Mouse (Mus musculus) thymus, postnatal 0 days (tissue): ENCODE data around the gene Rfx4. TPM values are rescaled to one million over a fixed set of nuclear protein-coding genes. Genes with fewer than 3 reads are reported as not detected.

Experiments
- DNase-seq: peaks from one replicate; pipeline ENCODE4 v3.0.0-alpha.2; 2015; ENCODE audit warnings: low spot score
- polyA plus RNA-seq: library from polyadenylated mRNA; unstranded; fragments of >200 nt; fragmentation: Nextera tagmentation; extraction: Ambion mirVana; gene quantifications from 2 replicates; pipeline ENCODE4 v1.2.1, GENCODE M21; 2015

Gene Rfx4
- polyA plus RNA-seq, result 0.08 TPM in 1 of 2 replicates, not detected in the other

DNA sequence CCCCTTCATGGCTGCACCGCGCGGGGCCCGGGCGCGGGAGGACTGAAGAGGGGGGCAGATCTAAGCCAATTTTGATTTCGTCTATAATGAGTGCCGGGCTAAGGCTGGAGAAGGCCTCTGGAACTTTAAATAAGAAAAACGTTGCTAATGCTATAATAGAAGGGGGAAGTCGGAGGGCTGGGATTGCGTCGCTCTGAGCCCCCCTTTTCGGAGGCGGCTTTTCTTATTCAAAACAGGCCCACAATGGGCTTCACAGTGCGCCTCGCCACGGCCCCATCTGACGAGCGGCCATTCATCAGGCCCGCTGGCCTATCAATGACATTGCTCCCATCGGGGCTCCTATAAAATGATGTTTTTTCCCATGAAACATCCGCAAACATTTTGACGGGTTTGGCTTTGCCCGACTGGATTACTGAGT lies at the start of gene Rfx4:
Rfx4 (plus strand) TSS at position 277 of the 418 bp plus-strand sequence.
- DNase-seq, result no peak

DNA sequence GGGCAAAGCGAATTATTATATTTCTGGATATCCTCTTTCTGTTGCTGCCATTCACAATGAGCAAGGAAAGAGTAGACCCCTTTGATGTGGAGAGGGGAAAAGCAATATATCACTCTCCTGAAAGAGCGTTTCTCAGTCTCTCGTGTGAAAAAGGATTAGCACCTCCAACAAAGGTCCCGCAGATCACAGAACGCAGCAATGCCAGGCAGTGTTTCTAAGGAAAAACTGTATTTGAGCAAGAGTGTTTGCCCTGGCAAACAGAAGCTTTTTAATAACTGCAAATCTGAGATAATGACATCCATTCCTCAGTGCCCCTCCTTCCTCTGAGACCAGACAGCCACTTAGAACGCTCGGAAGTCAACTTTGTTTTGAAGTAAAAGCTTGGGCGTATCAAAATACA lies 49.3 kb upstream of the Rfx4 start:
- no peak for DNase-seq

DNA sequence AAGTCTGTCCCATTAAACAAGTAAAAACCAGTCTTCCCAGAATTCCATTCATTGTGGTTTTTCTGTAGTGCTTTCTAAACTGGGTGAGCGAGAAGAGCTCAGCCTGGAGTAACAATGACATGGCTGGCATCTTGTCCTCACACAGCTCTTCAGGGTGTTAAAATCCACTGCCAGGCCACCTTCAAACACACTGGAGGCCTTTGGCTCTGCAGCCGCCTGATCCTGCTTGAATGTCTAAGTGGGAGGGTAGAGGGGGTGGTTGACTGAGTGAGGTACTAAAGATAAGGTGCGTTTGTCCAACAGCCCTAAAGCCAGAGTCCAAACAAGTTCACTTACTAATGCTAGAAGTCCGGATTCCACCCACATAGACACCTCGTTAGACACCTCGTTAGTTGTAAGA lies 48.6 kb upstream of the Rfx4 start:
- no peak for DNase-seq

DNA sequence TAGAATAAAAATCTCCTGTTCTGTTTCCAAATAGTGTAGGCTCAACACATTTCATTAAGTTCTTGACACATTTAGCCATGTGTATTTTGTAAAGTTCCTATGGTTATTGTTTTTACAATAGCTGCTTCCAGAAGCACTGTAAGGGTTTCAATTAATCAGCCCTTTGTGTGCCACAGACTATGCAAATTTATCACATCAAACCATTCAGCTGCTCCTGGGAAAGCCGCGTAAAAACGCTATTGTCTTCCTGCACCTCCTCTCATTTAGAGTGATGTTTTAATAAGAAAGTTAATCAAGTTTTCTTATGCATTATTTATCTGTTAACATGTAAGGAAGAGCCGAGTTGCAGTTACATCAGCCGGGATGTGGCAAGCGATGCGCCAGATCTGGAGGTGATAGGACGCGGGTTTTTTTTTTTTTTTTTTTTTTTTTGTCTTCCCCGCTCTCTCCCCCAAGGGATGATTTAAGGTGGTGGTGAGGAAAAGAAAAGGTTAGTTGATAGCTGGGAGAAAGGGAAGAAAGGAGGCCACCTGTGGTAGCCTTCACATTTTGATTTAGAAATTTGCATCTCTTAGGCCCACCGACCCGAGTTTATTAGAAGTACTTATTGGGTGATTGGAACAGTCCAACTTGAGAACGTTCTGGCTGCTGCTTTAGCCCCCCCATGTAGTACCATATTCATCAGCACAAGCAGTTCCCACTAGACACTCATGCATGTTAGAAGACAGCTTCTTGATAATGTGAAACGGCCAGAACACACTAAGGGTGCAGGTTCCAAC lies 47.9 kb upstream of the Rfx4 start:
- no peak for DNase-seq

DNA sequence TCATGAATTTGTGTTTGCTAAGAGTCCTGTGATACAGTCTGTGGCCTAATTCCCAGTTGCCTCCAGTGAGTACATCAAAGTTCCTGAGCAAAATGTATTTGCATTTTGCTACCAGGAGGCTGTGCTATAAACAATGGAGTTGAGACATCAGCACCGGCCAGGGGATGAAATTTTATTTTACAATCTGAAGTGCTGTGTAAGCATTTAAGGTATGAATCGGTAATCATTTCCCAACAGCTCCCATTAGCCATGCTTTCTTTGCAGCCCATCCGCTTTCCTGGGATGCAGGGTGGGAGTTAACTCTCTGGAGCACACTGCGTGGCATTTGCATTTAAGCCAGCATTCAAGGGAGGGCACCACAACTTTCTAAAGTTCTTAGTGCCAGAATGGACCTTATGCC lies 45.7 kb upstream of the Rfx4 start:
- no peak for DNase-seq

DNA sequence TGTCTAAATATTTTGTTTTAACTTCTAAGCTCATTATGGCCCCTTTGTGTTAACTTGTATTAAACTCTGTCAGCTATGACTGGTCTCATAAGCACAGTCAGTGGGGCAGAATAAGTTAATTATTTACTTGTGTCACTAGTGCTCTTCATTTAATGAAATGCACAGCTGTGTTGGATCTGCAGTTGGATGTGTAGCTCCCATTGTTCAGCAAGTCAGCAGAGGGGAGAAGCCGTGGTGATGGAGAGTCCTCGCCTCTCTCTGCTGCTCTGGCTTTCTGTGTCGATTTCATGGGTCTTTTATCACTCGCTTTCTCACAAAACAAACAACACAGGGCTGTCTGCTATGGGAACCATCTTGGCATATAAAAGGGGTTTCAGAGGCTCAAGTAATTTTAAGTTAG lies 45.0 kb upstream of the Rfx4 start:
- DNase-seq, result no peak

DNA sequence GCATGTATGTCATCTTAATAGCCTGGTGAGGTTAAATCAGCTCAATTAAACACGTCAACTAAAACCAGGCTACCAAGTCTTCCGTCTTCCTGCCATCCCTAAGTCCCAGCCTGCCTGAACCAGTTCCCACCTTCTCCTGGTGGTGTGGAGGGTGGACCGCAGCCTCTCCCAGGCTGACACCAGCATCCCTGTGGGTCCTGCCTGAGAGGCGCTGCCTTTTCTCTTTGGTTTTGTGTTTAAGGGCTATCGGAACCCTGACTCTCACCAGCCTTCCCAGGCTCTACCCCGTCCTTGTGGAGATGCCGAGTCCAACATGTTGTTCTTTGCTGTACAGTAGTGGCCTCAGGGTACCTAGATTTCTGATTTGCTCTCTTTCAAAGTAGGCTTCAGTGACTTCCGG lies 44.4 kb upstream of the Rfx4 start:
- DNase-seq, result no peak

DNA sequence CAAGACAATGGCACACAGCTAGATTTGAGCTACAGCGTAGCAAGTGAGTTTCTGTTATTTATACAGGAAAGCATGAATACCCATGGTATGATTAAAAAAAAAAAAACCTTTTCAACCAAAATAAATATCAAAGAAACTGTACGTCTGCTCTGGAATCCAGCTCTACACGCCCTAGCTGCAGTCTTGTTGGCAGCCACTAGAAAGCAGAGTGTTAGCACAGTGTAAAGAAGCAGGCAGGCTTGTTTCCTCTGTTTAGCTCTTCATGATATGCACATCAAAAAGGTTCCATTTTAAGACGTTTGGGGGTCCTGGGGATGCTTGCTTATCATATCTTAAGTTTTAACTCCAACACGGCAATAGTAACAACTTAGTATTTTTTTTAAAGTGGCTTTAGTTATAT lies 43.9 kb upstream of the Rfx4 start:
- DNase-seq, result no peak

DNA sequence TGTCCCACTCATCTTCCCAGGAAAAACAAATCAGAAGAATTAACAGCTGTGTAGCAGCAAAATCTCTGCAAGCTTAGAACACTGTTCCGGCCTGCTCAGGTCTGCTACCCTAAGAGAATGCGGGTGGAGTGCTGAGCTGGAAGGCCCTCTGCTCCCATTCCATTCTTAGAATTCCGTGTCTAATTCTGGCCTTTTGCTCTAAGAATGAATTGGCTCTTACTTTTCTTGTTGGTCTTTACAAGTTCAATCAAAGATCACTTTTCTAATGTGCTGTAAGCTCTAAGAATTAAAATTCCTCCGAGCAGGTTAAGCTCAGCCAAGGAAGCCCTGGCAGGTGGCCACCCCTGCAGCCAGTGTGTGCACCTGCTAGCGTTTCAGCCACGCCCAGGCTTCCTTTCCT lies 43.3 kb upstream of the Rfx4 start:
- no peak for DNase-seq

DNA sequence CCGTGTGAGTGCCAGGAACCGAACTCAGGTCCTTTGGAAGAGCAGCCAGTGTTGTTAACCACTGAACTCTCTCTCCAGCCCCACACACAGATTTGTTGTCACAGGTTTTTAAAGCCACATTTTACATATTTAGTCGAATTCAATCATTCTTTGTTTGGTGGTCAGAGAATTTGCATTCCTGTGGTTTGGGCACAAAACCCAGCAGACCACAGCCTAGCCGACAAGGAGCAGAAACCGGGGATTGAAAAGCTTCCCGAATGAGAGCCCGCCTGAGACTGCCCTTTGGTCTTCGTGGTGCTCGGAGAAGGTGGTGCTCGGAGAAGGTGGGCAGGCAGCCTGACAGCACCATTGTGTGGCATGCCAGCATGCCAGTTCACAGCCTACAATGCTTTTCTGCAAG lies 42.8 kb upstream of the Rfx4 start:
- no peak for DNase-seq

DNA sequence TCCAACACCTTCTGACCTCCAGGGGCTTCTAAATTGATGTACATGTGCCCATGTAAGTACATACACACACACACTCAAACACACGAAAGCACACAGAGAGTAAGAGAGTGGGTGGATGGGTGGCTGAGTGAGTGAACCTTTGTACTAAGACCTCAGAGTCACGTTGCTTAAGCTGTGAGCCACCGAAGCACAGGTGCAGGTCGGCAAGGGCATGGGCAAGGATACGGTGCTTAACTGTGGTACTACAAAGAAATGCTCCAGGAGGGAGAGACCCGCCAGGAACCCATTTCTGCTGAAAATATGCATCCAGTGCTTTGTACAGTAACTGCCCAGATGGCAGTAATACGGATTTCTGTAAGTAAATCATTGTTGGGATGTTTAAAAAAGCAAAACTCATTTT lies 40.2 kb upstream of the Rfx4 start:
- DNase-seq, result no peak

DNA sequence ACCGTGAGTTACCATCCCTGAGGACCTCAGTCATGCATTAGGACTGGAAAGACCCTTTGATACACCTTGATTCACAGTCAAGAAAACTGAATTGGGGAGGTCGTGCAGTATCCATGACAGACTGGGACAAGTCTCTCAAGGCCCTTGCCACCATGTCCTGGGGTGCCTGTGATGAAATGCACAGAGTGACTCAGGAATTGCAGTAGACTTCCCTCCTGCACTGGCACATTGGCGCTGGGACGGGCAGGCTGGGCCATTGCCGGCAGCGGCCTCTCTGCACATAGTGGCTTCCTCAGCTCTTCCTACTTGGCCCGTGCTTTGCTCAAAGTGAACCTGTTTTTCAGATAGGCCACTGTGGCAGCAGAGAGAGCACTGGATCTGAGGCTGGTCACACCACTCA lies 39.3 kb upstream of the Rfx4 start:
- DNase-seq, result no peak

DNA sequence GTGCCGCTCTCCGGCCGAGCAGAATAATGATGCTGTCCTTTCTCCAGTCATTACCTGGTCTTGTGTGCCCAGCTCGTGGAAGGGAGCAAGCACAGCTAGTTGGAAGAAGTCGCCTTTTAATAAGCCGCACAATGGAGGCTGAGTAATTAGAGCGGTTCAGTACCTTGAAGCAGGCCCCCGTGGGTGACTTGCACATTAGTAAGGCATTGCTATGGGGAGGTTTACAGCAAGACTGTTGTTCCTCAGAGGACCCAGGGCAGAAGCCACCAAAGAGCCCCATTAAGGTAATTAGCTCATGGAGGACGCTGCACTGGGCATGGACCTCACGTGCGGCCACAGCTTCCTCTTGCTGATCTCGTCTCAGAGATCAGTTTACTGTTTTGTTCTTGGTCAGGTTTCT lies 33.2 kb upstream of the Rfx4 start:
- no peak for DNase-seq

DNA sequence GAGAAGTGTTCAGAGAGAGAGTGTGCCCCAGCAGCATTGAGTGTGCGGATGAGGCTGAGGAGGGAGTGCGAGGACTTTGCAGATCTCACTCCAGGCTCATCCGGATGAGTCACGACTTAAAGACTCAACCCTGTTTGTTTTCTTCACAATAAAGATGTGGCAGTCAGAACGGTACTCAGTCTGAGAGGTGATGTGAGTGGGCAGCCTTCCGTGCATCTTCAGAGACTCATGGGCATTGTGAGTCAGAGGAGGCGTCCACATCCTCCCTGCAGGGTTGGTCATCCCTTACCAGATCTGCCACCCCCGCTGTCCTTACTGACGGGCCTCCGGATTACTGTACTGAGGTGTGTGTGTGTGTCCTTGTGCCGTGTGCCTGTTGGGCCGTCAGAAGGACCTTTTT lies 28.9 kb upstream of the Rfx4 start:
- no peak for DNase-seq

DNA sequence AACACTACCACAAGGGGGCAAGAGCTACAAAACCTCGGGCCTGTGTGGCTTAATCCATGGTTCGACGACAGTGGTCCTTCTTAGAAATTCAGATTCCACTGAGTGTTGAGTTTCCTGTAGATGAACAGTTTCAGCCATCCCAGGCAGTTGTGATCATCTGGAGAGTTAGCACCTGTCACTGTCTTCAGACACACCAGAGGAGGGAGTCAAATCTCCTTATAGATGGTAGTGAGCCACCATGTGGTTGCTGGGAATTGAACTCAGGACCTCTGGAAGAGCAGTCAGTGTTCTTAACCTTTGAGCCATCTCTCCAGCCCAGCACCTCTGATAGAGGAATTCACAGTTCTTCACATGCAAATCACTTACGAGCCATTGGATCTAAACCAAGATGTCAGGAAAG lies 28.1 kb upstream of the Rfx4 start:
- no peak for DNase-seq

DNA sequence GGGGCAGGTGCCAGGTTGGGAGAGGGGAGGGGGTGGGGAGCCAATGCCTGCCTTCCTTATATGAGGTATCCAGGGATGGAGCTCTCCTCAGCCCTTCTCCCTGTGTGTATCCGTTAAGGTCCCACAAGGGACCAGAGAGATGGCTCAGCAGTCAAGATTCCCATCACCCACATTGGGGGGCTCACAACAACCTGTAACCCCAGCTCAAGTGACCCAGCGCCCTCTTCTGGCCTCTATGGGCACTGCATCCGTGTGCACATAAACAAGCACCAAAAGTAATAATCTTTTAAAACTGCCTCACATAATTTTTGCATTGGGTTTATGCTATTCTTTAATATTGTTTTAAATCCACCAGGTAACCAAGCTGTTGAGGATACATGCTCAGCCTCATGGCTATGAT lies 25.8 kb upstream of the Rfx4 start:
- DNase-seq, result no peak

DNA sequence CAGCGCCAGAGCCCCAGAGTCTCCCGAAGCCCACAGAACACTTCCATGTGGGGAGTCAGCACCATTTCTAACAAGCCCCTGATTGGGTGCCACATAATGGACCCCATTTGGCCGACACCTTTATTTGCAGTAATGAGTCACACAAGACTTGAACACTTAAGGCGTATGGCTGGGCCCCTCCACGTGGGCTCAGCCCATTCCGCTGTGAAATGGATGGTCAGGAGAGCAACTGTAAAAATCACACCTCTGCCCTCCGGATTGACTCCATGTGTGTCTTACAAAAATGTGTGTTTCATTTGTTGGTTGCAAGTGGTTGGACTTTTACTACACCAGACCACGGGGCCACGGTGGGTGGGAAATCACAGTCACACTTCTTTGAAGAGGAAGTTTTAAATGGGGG lies 24.9 kb upstream of the Rfx4 start:
- no peak for DNase-seq

DNA sequence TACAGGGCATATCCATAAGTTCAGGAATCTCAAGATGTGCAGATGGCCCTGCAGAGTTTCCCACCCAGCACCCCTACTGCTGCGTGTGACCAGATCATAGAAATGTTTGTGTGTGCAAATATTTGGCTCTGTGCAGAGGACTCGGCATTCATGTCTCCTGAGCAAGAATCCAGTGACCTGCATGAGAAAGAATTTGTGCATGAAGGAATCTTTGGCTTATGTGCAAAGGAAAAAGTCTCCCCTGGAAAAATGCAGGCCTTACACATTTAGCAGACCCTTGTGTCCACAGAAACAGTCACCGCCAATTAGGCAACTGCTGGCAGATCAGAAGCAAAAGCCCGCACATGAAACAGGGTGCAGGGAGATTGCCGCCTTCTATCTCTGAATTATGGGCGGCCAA lies 22.4 kb upstream of the Rfx4 start:
- DNase-seq, result no peak

DNA sequence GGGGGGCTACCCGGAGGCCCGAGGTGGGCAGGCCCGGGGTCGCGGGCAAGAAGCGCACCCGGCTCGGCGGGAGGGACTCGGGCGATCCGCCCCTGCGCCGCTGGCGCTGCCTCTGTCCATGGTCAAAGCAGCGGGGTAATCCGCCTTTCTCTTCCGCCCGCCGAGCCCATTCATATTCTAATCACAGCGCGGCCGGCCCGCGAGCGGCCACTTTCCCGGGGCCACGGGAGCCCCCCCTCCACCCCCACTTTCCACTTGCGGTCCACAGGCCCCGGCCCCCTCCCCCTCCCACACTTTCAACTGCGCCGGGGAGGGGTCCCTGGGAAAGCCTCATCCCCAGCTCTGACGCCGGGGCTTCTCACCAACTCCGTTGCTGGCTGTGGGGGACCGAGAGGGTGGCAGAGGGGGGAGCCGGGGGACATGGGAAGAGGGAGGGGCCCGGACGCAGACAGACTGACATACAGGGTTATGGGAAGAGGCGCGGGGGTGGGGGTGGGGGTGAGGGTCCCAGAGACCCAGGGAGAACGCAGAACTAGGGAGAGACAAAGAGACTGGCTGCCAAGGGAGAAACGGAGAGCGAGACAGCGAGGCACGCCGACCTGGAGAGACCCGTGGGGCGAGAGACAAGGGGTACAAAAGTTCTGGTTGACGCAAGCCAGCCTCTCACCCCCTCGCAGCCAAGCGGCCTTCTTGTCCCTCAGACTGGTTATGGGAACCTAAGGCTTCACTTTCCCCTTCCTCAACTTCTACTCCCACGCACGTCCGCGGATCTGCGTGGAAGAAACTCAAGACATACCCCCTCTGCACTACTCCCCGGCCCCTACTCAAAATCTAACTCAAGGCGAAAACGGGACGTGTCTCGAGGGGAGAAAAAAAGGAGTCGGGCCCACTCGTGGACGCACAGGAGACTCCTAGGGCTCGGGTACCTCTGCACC lies 744 bp upstream of the Rfx4 start:
- no peak for DNase-seq

DNA sequence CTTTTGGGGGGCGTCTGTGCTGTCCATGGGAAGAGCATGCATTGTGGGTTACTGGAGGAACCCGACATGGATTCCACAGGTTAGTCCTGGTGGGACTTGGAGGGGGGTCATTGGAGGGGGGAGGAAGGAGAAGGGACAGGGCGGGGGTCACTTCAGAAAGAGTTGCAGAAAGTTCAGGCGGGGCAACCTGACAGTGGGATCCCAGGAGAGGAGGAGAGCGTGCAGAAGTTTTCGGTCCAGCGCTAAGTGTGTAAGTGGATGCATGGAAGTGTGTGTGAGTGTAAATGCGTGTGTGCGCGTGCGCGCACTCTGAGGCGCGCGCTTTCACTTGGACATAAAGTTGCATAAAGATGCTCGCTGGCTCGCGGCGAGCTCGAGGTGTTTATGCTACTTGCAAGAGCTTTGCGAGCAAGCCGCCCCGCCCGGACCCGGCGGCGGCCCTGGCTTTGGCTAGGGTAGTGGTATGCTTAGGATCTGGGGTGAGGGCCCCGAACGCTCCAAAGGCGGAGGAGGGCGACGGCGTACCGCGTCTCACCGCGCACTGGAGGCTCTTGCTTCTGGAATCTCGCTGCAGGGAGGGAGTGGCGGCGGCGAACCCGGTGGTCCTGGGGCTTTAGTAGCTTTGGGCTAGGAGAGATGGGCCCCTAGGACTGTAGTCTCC lies 703 bp downstream of the Rfx4 start:
- DNase-seq, result no peak

DNA sequence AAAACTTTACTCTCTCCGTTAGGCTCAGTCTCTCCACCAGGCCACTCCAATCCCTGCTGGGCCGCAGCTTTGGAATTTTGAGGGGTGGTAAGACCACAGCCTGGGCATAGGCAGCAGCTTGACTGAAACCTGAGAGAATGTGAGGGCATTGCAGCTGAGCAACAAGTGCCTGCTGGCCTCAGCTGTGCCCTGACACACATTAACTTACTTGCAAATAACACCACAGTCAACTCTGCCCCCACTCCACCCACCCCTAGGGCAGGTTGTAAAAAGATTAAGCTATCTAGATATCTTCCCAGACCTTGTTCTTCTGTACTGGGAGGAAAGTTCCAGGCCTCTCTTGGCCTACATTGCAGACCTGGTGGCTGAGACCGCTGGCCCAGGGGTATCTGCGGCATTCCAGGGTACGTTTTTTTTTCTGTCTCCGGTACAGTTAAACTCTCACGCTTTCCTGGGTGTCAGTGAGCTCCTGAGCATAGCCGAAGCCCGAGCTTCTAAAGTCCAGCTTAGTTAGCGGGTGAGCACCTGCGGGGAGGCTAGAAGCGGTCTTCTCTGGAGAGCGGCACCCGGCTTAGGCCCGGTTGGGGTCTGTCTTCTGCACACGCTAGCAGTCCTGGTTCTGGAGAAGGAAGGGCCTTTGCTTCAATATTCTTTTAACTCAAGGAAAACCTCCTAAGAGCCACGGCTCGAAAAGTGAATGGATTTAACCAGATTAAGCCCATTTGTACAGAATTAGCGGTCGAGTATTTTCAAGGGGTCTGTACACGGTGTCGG lies 1.8 kb downstream of the Rfx4 start:
- DNase-seq, result no peak

DNA sequence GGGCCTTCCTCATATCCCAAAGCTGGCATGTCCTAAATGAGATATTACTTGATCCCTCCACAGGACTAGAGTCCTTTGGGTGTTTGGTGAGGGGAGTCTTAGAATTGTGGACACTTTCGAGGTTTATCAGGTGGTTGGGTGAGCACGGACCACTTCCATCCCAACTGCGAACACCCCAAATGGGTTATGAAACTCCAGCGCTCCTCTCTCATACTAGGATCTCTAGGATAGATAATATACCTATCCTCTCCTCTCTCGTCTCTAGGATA lies 2.3 kb downstream of the Rfx4 start:
- no peak for DNase-seq
